ENCODE assay signal across 16 mouse cellular contexts in genomic region chr2:70097229-70098095, GRCm38 (mm10). TPM values are rescaled to one million over a fixed set of nuclear protein-coding genes. Genes with fewer than 3 reads are reported as not detected.
DNase-seq lines count a peak whose midpoint lies in the region; ATAC-seq and TF ChIP-seq lines count a peak whose summit lies in the region.
"Had no signal": no experiment of that assay in that cellular context is flagged by ENCODE, and none has a peak within 500 bp of the region (broad histone marks: within the 10 kb centered on the region; RNA-seq: fewer than 3 reads in every experiment).

No protein-coding gene starts in this region.

- WGBS in forebrain, embryonic 13.5 days = 69% methylated on average over 15 of the region's 15 CpGs
- WGBS in forebrain, embryonic 11.5 days = 79% methylated on average over 15 of the region's 15 CpGs
- WGBS in midbrain, postnatal 0 days = 50% methylated on average over 15 of the region's 15 CpGs

- ATAC-seq in forebrain, embryonic 13.5 days = peak; percentile 82
- ATAC-seq in forebrain, embryonic 11.5 days (replicated peaks; ENCODE audit: low FRiP score) = no peak
- ATAC-seq in midbrain, postnatal 0 days (ENCODE audit: low FRiP score) = peak; percentile 77
- ATAC-seq in granulocyte monocyte progenitor cell, adult 5-6 weeks (replicated peaks; ENCODE audit: poor library complexity, severe bottlenecking) = no peak

- TF ChIP-seq CTCF in brain, embryonic 14.5 days (IDR thresholded peaks at IDR 0.05; ENCODE audit: borderline replicate concordance, extremely low read depth, insufficient read depth, insufficient read length) = no peak
- no peak for TF ChIP-seq CTCF in midbrain, postnatal 0 days (IDR thresholded peaks at IDR 0.05)

- H3K27ac ChIP-seq in forebrain, embryonic 13.5 days = no peak overlapping the region
- H3K27ac ChIP-seq in forebrain, embryonic 11.5 days (ENCODE audit: low read depth, low read length) = no peak overlapping the region
- peak overlapping the region; percentile 76 for H3K27ac ChIP-seq in midbrain, postnatal 0 days (ENCODE audit: low read depth, low read length)
- H3K27ac ChIP-seq: heart, embryonic 15.5 days; midbrain, embryonic 12.5 days had no signal

- no peak overlapping the region for H3K4me3 ChIP-seq in forebrain, embryonic 13.5 days
- no peak overlapping the region for H3K4me3 ChIP-seq in forebrain, embryonic 11.5 days (ENCODE audit: low read depth, low read length)
- no peak overlapping the region for H3K4me3 ChIP-seq in midbrain, postnatal 0 days (ENCODE audit: low read depth, low read length)
- H3K4me3 ChIP-seq: heart, embryonic 15.5 days; midbrain, embryonic 12.5 days had no signal

- H3K9ac ChIP-seq in forebrain, embryonic 13.5 days = no peak overlapping the region
- H3K9ac ChIP-seq in forebrain, embryonic 11.5 days (ENCODE audit: low read length) = no peak overlapping the region
- peak overlapping the region; percentile 36 for H3K9ac ChIP-seq in midbrain, postnatal 0 days (replicated peaks; ENCODE audit: low read length, poor library complexity, severe bottlenecking)
- H3K9ac ChIP-seq: heart, embryonic 15.5 days; lung, embryonic 14.5 days; midbrain, embryonic 12.5 days had no signal

- H3K27me3 ChIP-seq in forebrain, embryonic 13.5 days = no peaks in the 10 kb centered on the region
- H3K27me3 ChIP-seq in forebrain, embryonic 11.5 days (ENCODE audit: control insufficient read depth, insufficient read depth, low read length) = no peaks in the 10 kb centered on the region
- no peaks in the 10 kb centered on the region for H3K27me3 ChIP-seq in midbrain, postnatal 0 days (ENCODE audit: insufficient read depth, low read length)

- no peaks in the 10 kb centered on the region for H3K36me3 ChIP-seq in forebrain, embryonic 13.5 days (ENCODE audit: poor library complexity, severe bottlenecking)
- H3K36me3 ChIP-seq in forebrain, embryonic 11.5 days (ENCODE audit: control insufficient read depth, insufficient read depth, low read length) = no peaks in the 10 kb centered on the region
- H3K36me3 ChIP-seq in midbrain, postnatal 0 days (ENCODE audit: insufficient read depth, low read length) = no peaks in the 10 kb centered on the region
- H3K36me3 ChIP-seq: heart, embryonic 15.5 days; midbrain, embryonic 12.5 days had no signal

- no peaks in the 10 kb centered on the region for H3K9me3 ChIP-seq in forebrain, embryonic 13.5 days (replicated peaks)
- H3K9me3 ChIP-seq in forebrain, embryonic 11.5 days (ENCODE audit: control insufficient read depth, low read length) = no peaks in the 10 kb centered on the region
- no peaks in the 10 kb centered on the region for H3K9me3 ChIP-seq in midbrain, postnatal 0 days (ENCODE audit: low read length)
- H3K9me3 ChIP-seq: heart, embryonic 15.5 days; midbrain, embryonic 12.5 days had no signal

- no peak for DNase-seq in forebrain, embryonic 11.5 days (ENCODE audit: low spot score)
- peak; percentile 81 for DNase-seq in brain, embryonic 14.5 days (ENCODE audit: low read depth)
- peak; percentile 54 to 74 for DNase-seq in layer of hippocampus, adult 8-10 months (ENCODE audit: low spot score in 2 of 2)
- DNase-seq in midbrain, postnatal 0 days (ENCODE audit: low spot score) = peak; percentile 75
- DNase-seq in adrenal gland, postnatal 10 days = no peak
- DNase-seq in urinary bladder, adult 2 months (ENCODE audit: low spot score) = no peak
- DNase-seq: cerebellum, adult 11-12 months; embryo, embryonic 11 days; kidney, adult 9 months; lung, embryonic 14.5 days had no signal

- TF ChIP-seq POLR2A in brain, embryonic 14.5 days (IDR thresholded peaks at IDR 0.05; ENCODE audit: borderline replicate concordance, extremely low read depth, insufficient read depth, insufficient read length, poor library complexity, severe bottlenecking) = no peak

- H3K4me1 ChIP-seq in forebrain, embryonic 13.5 days = no peaks in the 10 kb centered on the region
- H3K4me1 ChIP-seq in forebrain, embryonic 11.5 days (replicated peaks; ENCODE audit: control insufficient read depth, insufficient read depth, low read length) = 0 out of 2 replicates have a peak, but pooled peaks cover 4% of the 10 kb centered on the region
- peaks cover 8% of the 10 kb centered on the region; the same call in 1 of the 2 replicates for H3K4me1 ChIP-seq in midbrain, postnatal 0 days (ENCODE audit: insufficient read depth, low read length)
- H3K4me1 ChIP-seq: heart, embryonic 15.5 days had no signal

- no peak overlapping the region for H3K4me2 ChIP-seq in forebrain, embryonic 13.5 days
- no peak overlapping the region for H3K4me2 ChIP-seq in forebrain, embryonic 11.5 days (ENCODE audit: low read depth, low read length, severe bottlenecking)
- H3K4me2 ChIP-seq in midbrain, postnatal 0 days (ENCODE audit: low read depth, low read length, poor library complexity, severe bottlenecking) = peak overlapping the region; percentile 12; the same call in 1 of the 2 replicates
- H3K4me2 ChIP-seq: heart, embryonic 15.5 days; lung, embryonic 14.5 days; midbrain, embryonic 12.5 days had no signal

RNA-seq across cellular contexts. Expression of gene Myo3b, which starts 58.5 kb away (rescaled TPM):
- polyA plus RNA-seq in forebrain, embryonic 13.5 days (2015; fragmentation: Nextera tagmentation; extraction: Ambion mirVana) = 0.18 and 0.25 TPM in 2 replicates
- polyA plus RNA-seq in forebrain, embryonic 11.5 days (2014; fragmentation: Nextera tagmentation; extraction: Ambion mirVana) = 0.07 TPM in 1 of 2 replicates, not detected in the other
- 0.33 and 0.46 TPM in 2 replicates for polyA plus RNA-seq in brain, embryonic 14.5 days (2012; rRNA removed)
- under 1 TPM; 0.53 to 0.86 (median 0.73) TPM for total RNA-seq in layer of hippocampus, adult 8-10 months (2022)
- total RNA-seq in midbrain, postnatal 0 days (2014; rRNA removed) = 0.44 and 1.1 TPM in 2 replicates
- 0.14 and 0.32 TPM in 2 replicates for polyA plus RNA-seq in midbrain, postnatal 0 days (2015; fragmentation: Nextera tagmentation; extraction: Ambion mirVana)
- total RNA-seq in granulocyte monocyte progenitor cell, adult 5-6 weeks (2014; fragmentation: Nextera tagmentation) = not detected in 2 replicates
- total RNA-seq in granulocyte monocyte progenitor cell, adult 5-6 weeks (2017) = not detected in 2 replicates
- not detected for total RNA-seq in adrenal gland, postnatal 10 days (2021)
- polyA plus RNA-seq in urinary bladder, adult 2 months (2012; rRNA removed) = 0.14 and 0.16 TPM in 2 replicates
- total RNA-seq: MEL had no signal
- polyA plus RNA-seq: limb, embryonic 11.5 days; midbrain, embryonic 12.5 days had no signal

Comparison
In these comparisons a context has a peak if more than half of its experiments do, and no peak if none do; other contexts are left out.
1. ATAC-seq: peak in forebrain, embryonic 13.5 days (single experiment) and midbrain, postnatal 0 days (single experiment); none in forebrain, embryonic 11.5 days (single experiment) and granulocyte monocyte progenitor cell, adult 5-6 weeks (single experiment).
2. DNase-seq: peak in brain, embryonic 14.5 days (single experiment), layer of hippocampus, adult 8-10 months (2 of 2) and midbrain, postnatal 0 days (single experiment); none in forebrain, embryonic 11.5 days (single experiment), adrenal gland, postnatal 10 days (single experiment) and urinary bladder, adult 2 months (single experiment).